Mouse (Mus musculus) kidney, postnatal 14 days (tissue): ENCODE measurements at regions not wholly inside any gene's neighbourhood (a gene's known extent, or its start where the extent isn't known, plus 50 kb on each side); places are given as distances from the start of the nearest gene placed in this dataset.

Source experiments
- DNase-seq: peaks from one replicate; pipeline ENCODE4 v3.0.0; 2022; ENCODE audit warnings: mixed read lengths

DNA sequence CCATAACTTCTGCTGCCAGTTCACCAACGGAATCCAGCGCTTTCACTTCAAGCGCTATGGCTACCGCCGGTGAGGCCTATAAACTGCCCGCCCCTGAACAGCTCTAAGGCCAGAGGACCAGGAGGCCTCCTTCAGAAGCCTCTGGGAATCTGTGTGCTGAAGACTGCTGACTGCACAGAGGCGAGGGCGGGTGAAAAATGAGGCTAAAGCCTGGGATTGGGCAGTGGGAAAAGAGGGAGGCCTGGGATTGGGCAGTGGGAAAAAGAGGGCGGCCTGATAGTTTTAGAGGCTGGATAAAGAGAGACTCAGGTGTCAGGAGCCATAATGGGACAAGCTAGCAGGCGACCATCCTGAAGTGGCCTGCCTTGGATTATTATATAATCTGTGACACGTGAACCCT, 80.8 kb downstream of the Plekhb2 start:
- no peak for DNase-seq

DNA sequence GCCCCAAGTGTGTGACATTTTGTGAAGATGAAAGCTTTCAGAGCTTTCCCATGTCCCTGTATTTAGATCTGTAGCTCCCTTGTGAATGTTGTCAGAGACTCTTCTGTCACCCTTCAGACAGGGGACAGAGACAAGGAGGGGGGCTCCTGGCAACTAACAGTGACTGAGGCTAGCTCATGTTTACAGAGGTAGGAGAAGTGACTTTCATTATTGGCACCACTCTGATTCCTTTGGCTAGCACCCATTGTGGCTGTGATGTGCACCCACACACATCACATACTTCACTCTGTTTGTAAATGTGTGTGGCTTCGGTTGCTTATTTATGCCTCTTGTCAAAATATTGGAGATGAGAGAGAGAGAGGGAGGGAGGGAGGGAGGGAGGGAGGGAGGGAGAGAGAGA, 93.4 kb downstream of the Plekhb2 start:
- DNase-seq, result no peak

- DNase-seq, result no peak
Measured at GRCm38 (mm10) chr1:34961633-34962507, 112.1 kb downstream of the Plekhb2 start.

- DNase-seq, result no peak
Measured at GRCm38 (mm10) chr1:34962508-34962885, 112.7 kb downstream of the Plekhb2 start.

GRCm38 (mm10) chr1:34974801-34975200, 125.0 kb downstream of the Plekhb2 start:
- DNase-seq, result no peak

GRCm38 (mm10) chr1:34978156-34978555, 128.4 kb downstream of the Plekhb2 start:
- DNase-seq, result no peak

GRCm38 (mm10) chr1:34979350-34979749, 129.6 kb downstream of the Plekhb2 start:
- DNase-seq, result no peak

GRCm38 (mm10) chr1:34981934-34982333, 132.2 kb downstream of the Plekhb2 start:
- no peak for DNase-seq

- DNase-seq, result no peak
Measured at GRCm38 (mm10) chr1:34982966-34983365, 133.2 kb downstream of the Plekhb2 start.

GRCm38 (mm10) chr1:34986861-34987260, 137.1 kb downstream of the Plekhb2 start:
- DNase-seq, result no peak

DNA sequence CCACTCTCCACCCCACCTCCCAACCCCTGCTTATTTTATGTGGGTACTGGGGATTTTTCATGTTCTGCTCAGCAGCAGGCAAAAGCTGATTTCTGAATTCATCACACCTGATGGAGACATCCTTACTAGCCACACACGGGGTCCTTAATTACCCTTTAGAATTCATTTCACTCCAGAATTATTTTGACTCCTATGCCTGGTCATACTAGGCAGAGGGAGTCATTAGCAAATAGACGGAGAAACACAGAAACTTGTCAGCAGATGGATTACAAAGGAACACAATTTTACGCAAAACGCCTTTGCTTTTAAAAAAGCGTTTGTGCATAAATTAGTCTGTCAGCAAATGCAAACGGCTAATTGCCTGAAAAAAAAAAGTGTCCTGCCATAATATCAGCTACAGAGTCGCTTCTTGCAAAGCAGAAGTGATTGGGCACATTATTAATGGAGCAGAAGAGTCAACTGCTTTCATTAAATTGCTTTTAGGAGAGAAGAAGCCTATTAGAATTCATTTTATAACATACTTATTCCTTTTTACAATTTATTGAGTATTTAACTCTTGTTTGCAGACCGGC, 138.0 kb downstream of the Plekhb2 start:
- DNase-seq, result no peak

DNA sequence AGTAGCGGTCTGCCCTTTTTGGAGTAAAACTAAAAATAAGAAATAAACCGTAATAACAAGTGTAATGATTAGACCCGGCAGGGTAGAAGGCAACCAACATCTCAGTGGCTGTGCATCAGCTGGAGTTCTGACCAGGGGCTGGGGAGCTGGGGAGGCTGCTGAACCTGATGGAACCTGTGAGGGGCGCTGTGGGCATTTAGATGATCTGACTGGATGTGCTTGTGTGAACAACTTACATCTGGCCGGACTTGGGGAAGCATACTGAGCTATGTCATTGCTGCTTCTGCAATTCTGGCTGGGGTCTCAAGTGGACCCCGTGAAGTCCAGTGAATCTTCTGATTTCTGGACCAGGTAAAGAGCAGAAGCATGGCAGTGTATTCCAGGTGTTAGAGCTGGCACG, 138.4 kb downstream of the Plekhb2 start:
- peak; percentile 5 for DNase-seq

GRCm38 (mm10) chr1:35000801-35001200, 151.0 kb downstream of the Plekhb2 start:
- no peak for DNase-seq

DNA sequence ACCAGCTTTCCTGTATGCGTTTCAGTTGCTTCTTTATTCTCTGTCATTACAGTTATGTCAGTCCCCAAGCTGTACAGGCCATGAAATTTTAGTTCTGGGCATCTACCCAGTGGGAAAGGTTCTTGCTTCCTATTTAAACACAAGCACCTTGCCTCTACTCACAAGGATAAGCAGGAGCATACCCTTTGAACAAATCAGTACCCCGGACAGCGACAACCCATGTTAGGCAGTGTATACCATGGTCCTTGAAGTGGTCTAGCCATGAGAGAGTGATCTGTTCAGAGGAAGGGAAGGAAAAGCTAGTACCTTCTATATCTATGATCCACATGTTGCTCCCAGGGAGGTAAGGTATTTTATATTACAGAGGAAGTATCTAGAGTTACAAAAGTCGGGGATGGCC, 167.7 kb downstream of the Plekhb2 start:
- DNase-seq, result peak; percentile 41

DNA sequence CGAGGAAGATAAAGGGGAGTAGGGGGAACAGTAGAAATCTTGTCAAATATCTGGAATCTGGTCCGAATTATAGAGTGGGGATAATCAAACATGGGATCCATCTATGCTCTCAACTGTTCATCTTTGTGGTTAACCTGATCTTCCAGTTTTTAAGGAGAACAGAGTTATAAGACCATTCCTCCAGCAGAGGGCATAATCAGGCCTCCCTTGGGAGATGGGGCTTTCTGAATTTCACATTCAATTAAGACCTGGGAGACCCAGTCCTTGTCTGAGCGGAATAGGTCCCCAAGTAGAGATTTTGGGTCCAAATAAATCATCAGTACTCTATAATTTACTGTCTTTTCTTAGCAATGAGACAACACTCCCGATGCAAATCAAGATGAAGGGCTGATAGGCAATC, 182.8 kb downstream of the Plekhb2 start:
- peak; percentile 14 for DNase-seq

DNA sequence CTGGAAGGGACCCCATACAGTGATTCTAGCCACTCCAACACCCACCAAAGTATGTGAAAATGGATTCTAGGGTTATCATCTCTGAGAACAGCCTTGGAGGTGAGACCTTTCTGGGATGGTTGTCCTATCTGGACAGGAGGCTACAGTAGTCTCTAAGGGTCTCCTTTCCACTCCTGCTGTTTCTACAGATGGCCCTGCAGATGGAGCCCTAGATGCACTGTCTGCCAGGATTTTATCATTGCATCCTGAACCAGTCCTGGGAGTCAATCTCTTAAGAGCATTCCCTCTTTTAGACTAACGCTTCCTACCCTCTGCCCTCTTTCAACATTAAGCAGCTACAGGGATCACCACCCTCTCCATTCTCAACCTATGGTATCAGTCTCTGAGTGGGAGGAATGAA, 223.0 kb downstream of the Plekhb2 start:
- no peak for DNase-seq

DNA sequence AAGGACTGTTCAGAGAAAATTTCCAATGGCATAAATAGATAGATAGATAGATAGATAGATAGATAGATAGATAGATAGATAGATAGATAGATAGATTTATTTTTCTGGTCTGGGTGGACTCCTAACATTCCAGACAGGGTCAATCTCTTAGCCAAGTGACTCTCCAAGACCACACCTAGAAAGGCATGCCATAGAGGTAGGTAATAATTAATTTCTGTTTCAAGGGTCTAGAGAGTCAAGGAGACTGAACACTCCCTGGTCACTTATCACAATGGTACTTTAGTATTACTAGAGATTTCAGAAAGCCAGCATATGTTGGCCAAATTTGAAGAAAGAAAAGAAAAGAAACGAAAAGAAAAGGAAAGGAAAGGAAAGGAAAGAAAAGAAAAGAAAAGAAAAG, 245.1 kb downstream of the Plekhb2 start:
- no peak for DNase-seq

GRCm38 (mm10) chr1:35095785-35096184, 246.0 kb downstream of the Plekhb2 start:
- DNase-seq, result no peak

GRCm38 (mm10) chr1:35106665-35107064, 256.9 kb downstream of the Plekhb2 start:
- no peak for DNase-seq

DNA sequence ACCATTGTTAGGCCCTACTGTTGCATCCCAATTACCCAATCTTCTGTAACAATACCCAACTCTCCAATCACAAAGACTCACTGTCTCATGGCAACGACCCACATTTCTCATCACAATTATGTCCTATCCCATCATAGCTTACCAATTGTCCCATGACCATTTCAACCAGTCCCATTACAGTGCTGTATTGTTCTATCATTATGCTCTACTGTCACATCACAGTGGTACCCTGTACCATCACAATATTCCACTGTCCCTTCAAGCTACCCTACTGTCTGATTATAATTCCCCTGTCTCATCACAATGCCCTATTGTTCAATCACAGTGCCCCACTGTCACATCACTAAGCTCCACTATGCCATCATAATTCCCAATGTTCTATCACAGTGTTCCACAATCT, 260.0 kb downstream of the Plekhb2 start:
- DNase-seq, result no peak

GRCm38 (mm10) chr1:35115521-35115920, 265.7 kb downstream of the Plekhb2 start:
- no peak for DNase-seq

GRCm38 (mm10) chr1:35137907-35138306, 288.1 kb downstream of the Plekhb2 start:
- no peak for DNase-seq

- no peak for DNase-seq
Measured at GRCm38 (mm10) chr1:35149036-35149435, 299.3 kb downstream of the Plekhb2 start.

DNA sequence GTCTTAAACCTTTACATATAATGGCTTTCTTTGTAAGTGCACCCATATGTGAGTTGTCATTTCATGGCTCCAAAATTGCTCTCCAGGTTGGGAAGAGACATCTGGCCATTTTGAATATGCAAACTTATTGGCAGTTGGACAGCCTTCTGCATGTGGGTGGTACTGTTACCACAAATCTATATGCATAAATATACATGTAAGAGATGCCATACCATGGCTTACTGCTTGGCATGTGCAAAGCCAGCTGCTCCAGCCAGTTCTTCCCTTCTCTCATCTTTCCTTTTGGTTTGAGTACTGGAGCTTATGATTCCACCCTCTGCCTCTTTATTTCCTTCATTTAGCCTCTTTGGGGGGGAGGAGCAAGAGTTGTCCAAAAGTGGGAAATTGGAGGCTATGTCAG, 312.7 kb downstream of the Plekhb2 start:
- DNase-seq, result no peak

GRCm38 (mm10) chr1:35200656-35201055, 350.9 kb downstream of the Plekhb2 start:
- DNase-seq, result no peak
